Mouse (Mus musculus) naive thymus-derived CD4-positive, alpha-beta T cell, adult 5 months (primary cell): ENCODE measurements around the gene Crygb. TPM values are rescaled to one million over a fixed set of nuclear protein-coding genes. Genes with fewer than 3 reads are reported as not detected.

ENCODE experiments used
- polyA plus RNA-seq: library from polyadenylated mRNA; unstranded; fragments of 100-300 nt; shearing (Covaris generic); gene quantifications from one replicate; pipeline ENCODE4 v1.2.1, GENCODE M21; 2017

The Crygb gene
- not detected for polyA plus RNA-seq

GRCm38 (mm10) chr1:65082188-65082587 is at the start of gene Crygb:
TSS of gene Crygb (minus strand) at chr1:65082288.

GRCm38 (mm10) chr1:65122574-65123372 is 40.7 kb upstream of the Crygb start, which contains the start of gene D630023F18Rik:
TSS of gene D630023F18Rik (minus strand) at chr1:65123214.

GRCm38 (mm10) chr1:65119438-65119837 is 37.4 kb upstream of the Crygb start, which contains the start of gene Gm28845:
TSS of gene Gm28845 (minus strand) at chr1:65119558.

GRCm38 (mm10) chr1:65103273-65103672 is 21.2 kb upstream of the Crygb start, which contains the start of gene Cryga:
TSS of gene Cryga (minus strand) at chr1:65103373.

GRCm38 (mm10) chr1:65073589-65073988 is 8.5 kb downstream of the Crygb start, which contains the start of gene Crygc:
TSS of gene Crygc (minus strand) at chr1:65073689.

GRCm38 (mm10) chr1:65063352-65063751 is 18.7 kb downstream of the Crygb start, which contains the start of gene Crygd:
TSS of gene Crygd (minus strand) at chr1:65063452.

GRCm38 (mm10) chr1:65050952-65051351 is 31.1 kb downstream of the Crygb start, which contains the start of gene Cryge:
TSS of gene Cryge (minus strand) at chr1:65051149.

GRCm38 (mm10) chr1:65032641-65033040 is 49.4 kb downstream of the Crygb start, which contains the start of gene Akr1cl:
TSS of gene Akr1cl (minus strand) at chr1:65032759.

Other genes with a start within 250 kb of the Crygb start
- 26.8 TPM for gene Plekhm3, start 125.5 kb downstream of the Crygb start, polyA plus RNA-seq
- 0.93 TPM for gene Akr1cl, start 49.5 kb downstream of the Crygb start, polyA plus RNA-seq
- not detected for gene Cryge, start 31.1 kb downstream of the Crygb start, polyA plus RNA-seq
- gene Crygd, start 18.8 kb downstream of the Crygb start, polyA plus RNA-seq = not detected
- gene Crygc, start 8.6 kb downstream of the Crygb start, polyA plus RNA-seq = not detected
- gene Cryga, start 21.1 kb upstream of the Crygb start, polyA plus RNA-seq = not detected
- not detected for gene Gm28845, start 37.3 kb upstream of the Crygb start, polyA plus RNA-seq
- gene D630023F18Rik, start 40.9 kb upstream of the Crygb start, polyA plus RNA-seq = not detected
- gene Idh1, start 104.2 kb upstream of the Crygb start, polyA plus RNA-seq = 5.0 TPM
- gene Pikfyve, start 104.4 kb upstream of the Crygb start, polyA plus RNA-seq = 27.1 TPM
- gene Pth2r, start 199.8 kb upstream of the Crygb start, polyA plus RNA-seq = not detected